Mouse (Mus musculus): ENCODE results near the gene AC129217.1. TPM values are rescaled to one million over a fixed set of nuclear protein-coding genes. Genes with fewer than 3 reads are reported as not detected.

The AC129217.1 gene
- polyA plus RNA-seq, 1 experiment from 2014 or later = 3.3 TPM

DNA sequence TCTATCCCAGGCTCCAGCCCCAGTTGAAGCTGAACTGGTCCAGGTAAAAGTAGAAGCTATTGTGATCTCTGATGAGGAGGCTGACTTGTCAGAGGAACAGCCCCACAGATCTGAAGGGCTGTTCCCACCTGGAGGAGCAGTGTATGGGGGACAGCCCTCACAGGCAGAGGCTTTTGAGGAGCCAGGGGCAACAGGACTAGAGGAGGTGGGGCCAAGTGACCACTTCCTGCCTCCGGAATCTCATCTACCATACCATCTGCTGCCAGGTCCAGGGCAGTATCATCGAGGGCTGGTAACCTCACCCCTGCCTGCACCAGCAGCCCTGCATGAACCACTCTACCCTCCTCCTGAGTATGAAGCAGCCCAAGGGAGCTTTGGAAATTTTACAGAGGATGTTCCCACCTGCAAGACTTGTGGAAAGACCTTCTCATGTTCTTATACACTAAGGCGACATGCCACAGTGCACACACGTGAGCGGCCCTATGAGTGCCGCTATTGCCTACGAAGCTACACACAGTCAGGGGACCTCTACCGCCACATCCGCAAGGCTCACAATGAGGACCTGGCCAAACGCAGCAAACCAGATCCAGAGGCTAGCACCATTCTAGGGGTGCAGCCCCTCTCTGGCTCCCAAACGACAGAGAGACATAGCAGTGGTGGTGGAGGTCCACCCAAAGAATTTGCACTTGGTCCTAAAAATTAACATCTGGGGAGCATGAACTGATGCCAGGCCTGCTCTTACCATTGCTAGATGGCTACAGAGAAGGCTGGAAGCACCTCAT lies 25.5 kb upstream of the AC129217.1 start:
- POLR2A ChIA-PET = interaction anchor here (0.6 kb wide), 1 partner anchor 52 kb away, joined by 3 read pairs; no protein-coding TSS in a partner anchor
- in situ Hi-C loops (cut with MboI; ENCODE audit: low pct_unique_long_range_greater_than_20kb) = no loop called here
- DNase-seq (ENCODE audit: low read depth, low spot score) (no peak), ATAC-seq (no peak)
- CTCF ChIA-PET = no interaction called here
- TF ChIP-seq CTCF (IDR thresholded peaks at IDR 0.05) = no peak
- no peaks in the 10 kb centered on the region for H3K27me3 ChIP-seq

DNA sequence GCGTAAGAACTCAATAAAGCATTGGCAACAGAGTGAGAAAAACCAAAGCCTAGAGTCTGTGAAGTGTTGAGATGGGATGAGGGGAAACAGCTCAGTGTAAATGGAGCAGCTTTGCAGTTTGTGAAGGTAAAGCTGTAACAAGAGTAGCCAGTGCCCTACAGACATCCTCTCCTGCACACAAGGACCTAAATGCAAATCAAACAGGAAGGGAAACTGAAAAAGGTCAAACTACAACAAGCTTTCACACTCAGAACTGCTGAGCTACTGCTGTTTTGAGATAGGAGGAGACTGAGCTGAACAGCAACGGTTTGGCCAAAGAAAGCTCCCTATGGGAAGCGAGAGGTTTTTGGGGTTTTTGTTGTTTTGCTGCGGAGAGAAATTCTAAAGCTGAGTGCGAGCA lies 22.8 kb upstream of the AC129217.1 start:
- ATAC-seq (no peak), DNase-seq (ENCODE audit: low read depth, low spot score) (no peak)
- ChIA-PET POLR2A (interaction anchor here (0.7 to 2.1 kb wide), 3 partner anchors 9 to 32 kb away, joined by 3 to 7 read pairs (median 3); partner anchors contain the start of genes Polr2g and Ttc9c), CTCF (interaction anchor here (1.0 to 1.9 kb wide), 3 partner anchors 10 to 89 kb away, joined by 3 to 7 read pairs (median 4); partner anchors contain the start of gene Nxf1)
- in situ Hi-C loops (cut with MboI; ENCODE audit: low pct_unique_long_range_greater_than_20kb) = no loop called here
- TF ChIP-seq CTCF (IDR thresholded peaks at IDR 0.05) = no peak
- no peaks in the 10 kb centered on the region for H3K27me3 ChIP-seq

DNA sequence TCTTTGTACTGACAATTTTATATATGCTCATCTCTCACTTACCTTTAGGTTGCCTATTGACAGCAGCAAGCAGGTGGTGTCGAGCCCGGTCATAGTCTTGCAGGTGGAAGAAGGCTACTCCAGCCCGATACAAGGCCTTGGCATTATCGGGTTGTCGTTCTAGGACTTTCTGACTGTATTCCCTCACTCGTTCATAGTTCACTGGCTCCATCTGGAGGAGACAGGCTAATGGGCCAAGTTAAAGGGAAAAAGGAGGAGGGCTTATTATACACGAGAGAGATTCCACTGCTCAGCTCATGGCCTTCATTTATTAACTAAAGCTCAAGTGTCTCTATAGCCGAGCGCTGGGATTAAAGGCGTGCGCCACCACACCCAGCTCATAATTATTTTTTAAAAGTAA lies 13.8 kb upstream of the AC129217.1 start:
- no peak for TF ChIP-seq CTCF (IDR thresholded peaks at IDR 0.05)
- in situ Hi-C loops (cut with MboI; ENCODE audit: low pct_unique_long_range_greater_than_20kb) = loop anchor here (5.0 to 10.0 kb wide), 2 partner anchors 64 to 241 kb away; no protein-coding TSS in a partner anchor
- ChIA-PET CTCF (interaction anchor here (0.8 to 1.6 kb wide), 7 partner anchors 9 to 102 kb away, joined by 3 to 7 read pairs (median 4); partner anchors contain the start of gene Tmem179b), POLR2A (no interaction called here)
- H3K27me3 ChIP-seq = no peaks in the 10 kb centered on the region
- no peak for DNase-seq (ENCODE audit: low read depth, low spot score)
- ATAC-seq = no peak

DNA sequence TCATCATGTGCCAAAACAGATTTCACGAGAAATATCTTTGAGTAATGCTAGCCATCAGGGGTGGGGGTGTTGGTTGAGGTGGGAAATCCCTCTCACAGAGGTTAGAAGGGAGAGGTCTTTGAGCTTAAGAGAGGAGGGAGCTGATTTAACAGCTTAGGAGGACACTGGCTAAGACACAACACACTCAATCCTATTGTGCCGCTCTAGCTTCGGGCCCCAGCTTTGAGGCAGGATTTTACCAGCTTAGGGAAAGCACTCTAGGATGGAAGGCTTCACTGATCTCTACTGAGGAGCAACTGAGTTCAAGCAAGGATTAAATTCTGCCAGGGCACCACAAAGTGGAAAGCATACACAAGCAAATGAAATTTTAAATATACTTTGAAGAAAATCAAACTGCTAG lies 12.6 kb upstream of the AC129217.1 start:
- in situ Hi-C loops (cut with MboI; ENCODE audit: low pct_unique_long_range_greater_than_20kb) = loop anchor here (5.0 to 10.0 kb wide), 2 partner anchors 65 to 242 kb away; no protein-coding TSS in a partner anchor
- ChIA-PET POLR2A (interaction anchor here (1.0 kb wide), 1 partner anchor 63 kb away, joined by 3 read pairs; no protein-coding TSS in a partner anchor), CTCF (interaction anchor here (0.8 to 1.6 kb wide), 5 partner anchors 10 to 99 kb away, joined by 3 to 7 read pairs (median 4); partner anchors contain the start of gene Zbtb3)
- no peak for DNase-seq (ENCODE audit: low read depth, low spot score)
- no peak for ATAC-seq
- H3K27me3 ChIP-seq = no peaks in the 10 kb centered on the region
- no peak for TF ChIP-seq CTCF (IDR thresholded peaks at IDR 0.05)

DNA sequence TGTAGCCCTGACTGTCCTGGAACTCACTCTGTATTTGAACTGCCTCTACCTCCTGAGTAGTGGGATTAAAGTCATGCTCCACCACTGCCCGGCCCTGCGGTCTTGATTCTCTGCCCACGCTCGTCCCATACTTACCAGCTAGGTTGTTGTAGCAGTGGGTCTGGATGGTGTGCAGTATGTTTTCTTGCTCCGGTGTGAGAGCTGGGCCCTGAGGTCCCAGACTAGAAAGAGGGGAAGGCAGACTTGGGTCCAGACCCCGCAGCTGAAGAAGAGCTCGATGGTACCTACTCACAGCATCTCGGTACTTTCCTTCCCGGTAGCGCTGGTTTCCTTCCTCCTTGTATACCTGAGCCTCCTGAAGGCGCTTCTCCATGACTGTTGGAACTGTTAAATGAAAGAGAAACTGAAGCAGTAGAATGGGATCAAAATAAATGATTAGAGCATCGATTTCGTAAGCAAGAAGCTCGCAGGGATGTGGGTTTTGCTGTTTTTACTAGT lies 11.2 kb upstream of the AC129217.1 start:
- H3K27me3 ChIP-seq = no peaks in the 10 kb centered on the region
- ChIA-PET CTCF (no interaction called here), POLR2A (interaction anchor here (1.0 to 2.1 kb wide), 4 partner anchors 9 to 20 kb away, joined by 3 to 7 read pairs (median 4); partner anchors contain the start of gene Gng3)
- no peak for ATAC-seq
- in situ Hi-C loops (cut with MboI; ENCODE audit: low pct_unique_long_range_greater_than_20kb) = loop anchor here (5.0 to 10.0 kb wide), 2 partner anchors 66 to 244 kb away; no protein-coding TSS in a partner anchor
- DNase-seq (ENCODE audit: low read depth, low spot score) = no peak
- no peak for TF ChIP-seq CTCF (IDR thresholded peaks at IDR 0.05)

DNA sequence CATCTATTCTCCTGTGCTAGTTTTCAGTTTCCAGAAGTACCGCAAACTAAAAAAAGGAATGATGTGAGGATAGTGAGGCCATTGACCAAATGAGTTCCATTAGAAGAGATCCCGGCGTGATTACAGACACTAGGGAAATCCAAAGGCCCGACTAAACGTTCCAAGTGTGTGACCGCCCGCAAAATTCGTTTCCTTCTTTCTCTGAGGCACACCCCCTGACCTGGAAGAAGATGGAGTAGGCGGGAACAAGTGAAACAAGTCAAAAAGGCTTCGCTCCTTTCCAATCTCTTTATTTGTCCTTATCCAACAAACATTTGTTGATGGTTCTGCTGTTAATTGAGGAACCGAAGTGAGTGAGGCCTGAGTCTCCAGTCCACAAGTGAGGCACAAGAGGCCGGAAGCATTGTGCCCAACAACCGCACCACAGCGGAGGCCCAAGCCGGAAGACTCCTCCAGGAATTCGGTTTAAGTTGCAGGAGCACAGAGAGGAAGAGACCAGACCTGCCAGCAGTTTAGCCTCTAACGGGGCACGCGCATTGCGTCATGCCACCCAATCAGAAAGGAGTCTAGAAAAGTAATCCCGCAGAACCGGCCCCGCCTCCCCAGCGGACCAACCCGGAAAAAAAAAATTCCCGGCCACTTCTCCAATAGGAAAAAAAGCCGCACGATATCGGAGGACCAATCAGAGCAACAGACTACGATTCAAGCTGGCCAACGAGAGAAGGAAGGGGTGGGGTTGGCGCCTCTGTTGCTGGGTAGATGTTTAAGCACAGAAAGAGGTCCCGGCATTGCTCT lies 10.6 kb upstream of the AC129217.1 start, which contains the start of gene Ttc9c:
Gene Ttc9c (minus strand): TSS at position 533 of the 795 bp plus-strand sequence.
- POLR2A ChIA-PET = interaction anchor here (0.6 to 2.1 kb wide), 11 partner anchors 9 to 96 kb away, joined by 3 to 7 read pairs (median 4); partner anchors contain the start of genes Gng3, Polr2g and Slc3a2
- CTCF ChIA-PET = interaction anchor here (1.1 kb wide), 1 partner anchor 11 kb away, joined by 3 read pairs; no protein-coding TSS in a partner anchor
- TF ChIP-seq CTCF (IDR thresholded peaks at IDR 0.05) = no peak
- peak; percentile 90 for ATAC-seq
- no peaks in the 10 kb centered on the region for H3K27me3 ChIP-seq
- peak; percentile 94 for DNase-seq (ENCODE audit: low read depth, low spot score)
- in situ Hi-C loops (cut with MboI; ENCODE audit: low pct_unique_long_range_greater_than_20kb) = loop anchor here (5.0 to 10.0 kb wide), 2 partner anchors 67 to 244 kb away; no protein-coding TSS in a partner anchor

DNA sequence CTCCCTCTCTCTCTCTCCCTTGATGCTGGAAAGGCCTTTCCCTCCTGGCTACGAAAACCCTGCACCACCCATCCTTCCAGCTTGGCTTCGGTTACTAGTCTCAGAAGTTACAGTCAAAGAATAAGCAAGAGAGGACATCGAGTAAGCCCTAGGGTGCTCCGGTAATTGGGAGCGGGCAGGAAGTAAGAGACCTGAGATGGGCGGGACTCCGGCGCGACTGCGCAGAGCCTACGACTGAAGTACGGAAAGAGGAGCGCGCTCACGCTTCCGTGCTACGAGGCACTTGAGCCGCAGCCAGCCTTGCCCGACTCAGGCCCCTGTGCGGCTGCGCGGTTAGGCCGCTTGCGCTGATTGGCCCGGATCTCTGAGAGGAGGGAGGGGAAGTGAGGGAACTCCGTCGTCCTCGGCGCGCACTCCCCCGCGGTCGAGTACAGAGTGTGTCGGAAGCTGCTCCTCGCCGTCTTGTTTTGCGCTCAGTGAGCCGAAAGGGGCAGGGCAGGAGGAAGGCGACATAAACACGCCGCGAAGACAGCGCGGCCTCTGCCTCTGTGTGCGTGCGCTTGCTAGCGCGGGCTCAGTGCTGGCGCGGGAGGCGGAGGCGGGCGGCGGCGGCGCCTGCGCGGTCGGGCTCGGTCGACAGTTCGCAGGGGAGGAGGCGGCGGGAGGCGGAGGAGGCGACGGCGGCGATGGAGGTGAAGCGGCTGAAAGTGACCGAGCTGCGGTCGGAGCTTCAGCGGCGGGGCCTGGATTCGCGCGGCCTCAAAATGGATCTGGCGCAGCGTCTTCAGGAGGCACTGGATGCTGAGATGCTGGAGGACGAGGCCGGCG lies 9.8 kb upstream of the AC129217.1 start, which contains the start of gene Hnrnpul2:
Gene Hnrnpul2 (plus strand): TSS at position 415 of the 828 bp plus-strand sequence.
- POLR2A ChIA-PET = interaction anchor here (0.6 to 2.1 kb wide), 12 partner anchors 13 to 97 kb away, joined by 3 to 7 read pairs (median 4); partner anchors contain the start of genes Gng3, Polr2g and Slc3a2
- in situ Hi-C loops (cut with MboI; ENCODE audit: low pct_unique_long_range_greater_than_20kb) = loop anchor here (5.0 to 10.0 kb wide), 2 partner anchors 68 to 245 kb away; no protein-coding TSS in a partner anchor
- CTCF ChIA-PET = interaction anchor here (1.1 kb wide), 1 partner anchor 11 kb away, joined by 3 read pairs; no protein-coding TSS in a partner anchor
- peak; percentile 82 for ATAC-seq
- H3K27me3 ChIP-seq = no peaks in the 10 kb centered on the region
- no peak for TF ChIP-seq CTCF (IDR thresholded peaks at IDR 0.05)
- DNase-seq (ENCODE audit: low read depth, low spot score) = peak; percentile 97

DNA sequence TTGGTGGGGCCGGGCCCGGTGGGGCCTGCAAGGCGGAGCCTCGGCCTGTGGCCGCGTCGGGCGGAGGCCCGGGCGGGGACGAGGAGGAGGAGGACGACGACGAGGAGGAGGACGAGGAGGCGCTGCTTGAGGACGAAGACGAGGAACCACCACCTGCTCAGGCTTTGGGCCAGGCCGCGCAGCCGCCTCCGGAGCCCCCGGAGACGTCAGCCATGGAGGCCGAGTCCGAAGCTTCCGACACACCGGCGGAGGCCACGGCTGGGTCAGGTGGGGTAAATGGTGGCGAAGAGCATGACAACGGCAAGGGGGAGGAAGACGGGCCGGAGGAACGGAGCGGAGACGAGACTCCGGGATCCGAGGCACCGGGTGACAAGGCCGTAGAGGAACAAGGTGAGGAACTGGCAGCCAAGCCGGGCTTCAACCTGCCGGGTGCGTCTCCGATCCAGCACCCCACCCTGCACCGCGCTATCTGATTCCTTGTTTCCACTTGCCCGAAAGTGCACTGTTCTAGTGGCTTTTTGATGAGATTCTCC lies 9.1 kb upstream of the AC129217.1 start:
- in situ Hi-C loops (cut with MboI; ENCODE audit: low pct_unique_long_range_greater_than_20kb) = no loop called here
- DNase-seq (ENCODE audit: low read depth, low spot score) (no peak), ATAC-seq (no peak)
- no peak for TF ChIP-seq CTCF (IDR thresholded peaks at IDR 0.05)
- ChIA-PET CTCF (no interaction called here), POLR2A (interaction anchor here (1.3 to 2.1 kb wide), 6 partner anchors 15 to 62 kb away, joined by 3 to 6 read pairs (median 4); partner anchors contain the start of genes Gng3 and Polr2g)
- no peaks in the 10 kb centered on the region for H3K27me3 ChIP-seq
